In genomic region chr1:68892041-68892440, GRCm38 (mm10) we compare ENCODE assay signal across 16 mouse cellular contexts.
"Had no signal": no experiment of that assay in that cellular context is flagged by ENCODE, and none has a peak within 500 bp of the region (broad histone marks: within the 10 kb centered on the region; RNA-seq: fewer than 3 reads in every experiment).

No protein-coding gene starts in this region.

- H3K36me3 ChIP-seq: neural tube, embryonic 12.5 days; neural tube, embryonic 13.5 days; neural tube, embryonic 15.5 days; stomach, embryonic 15.5 days had no signal

- H3K4me1 ChIP-seq: neural tube, embryonic 12.5 days; neural tube, embryonic 13.5 days; neural tube, embryonic 15.5 days; stomach, embryonic 15.5 days had no signal

- H3K9me3 ChIP-seq: neural tube, embryonic 12.5 days; neural tube, embryonic 13.5 days; neural tube, embryonic 15.5 days; stomach, embryonic 15.5 days had no signal

- H3K9ac ChIP-seq: neural tube, embryonic 12.5 days; neural tube, embryonic 13.5 days; neural tube, embryonic 15.5 days; stomach, embryonic 15.5 days had no signal

- DNase-seq: right cerebral cortex, adult 18-20 months; right cerebral cortex, postnatal 14 days; right cerebral cortex, postnatal 25 days; right cerebral cortex, postnatal 4 days; spleen, adult 18-20 months; thymus, adult 18-20 months; thymus, adult 2 months; thymus, postnatal 14 days; thymus, postnatal 25 days; thymus, postnatal 36 days; thymus, postnatal 4 days had no signal

- H3K27ac ChIP-seq: neural tube, embryonic 12.5 days; neural tube, embryonic 13.5 days; neural tube, embryonic 15.5 days; stomach, embryonic 15.5 days; stomach, postnatal 0 days had no signal

- H3K4me2 ChIP-seq: neural tube, embryonic 12.5 days; neural tube, embryonic 13.5 days; neural tube, embryonic 15.5 days; stomach, embryonic 15.5 days had no signal

- H3K27me3 ChIP-seq: neural tube, embryonic 12.5 days; neural tube, embryonic 13.5 days; neural tube, embryonic 15.5 days; stomach, embryonic 15.5 days had no signal

- H3K4me3 ChIP-seq: neural tube, embryonic 12.5 days; neural tube, embryonic 13.5 days; neural tube, embryonic 15.5 days; stomach, embryonic 15.5 days had no signal
